Mouse (Mus musculus) layer of hippocampus, adult 8-10 months (tissue): ENCODE measurements around the gene Gga1. TPM values are rescaled to one million over a fixed set of nuclear protein-coding genes. Genes with fewer than 3 reads are reported as not detected.
A peak's percentile ranks its signal among the peaks of the same experiment; 100 is the strongest.
"Not testable (repeated sequence)": the region's sequence is repeated elsewhere in the genome, so short reads cannot be mapped to it uniquely, and the experiment has no call there.

Experiments used
- DNase-seq, 2 experiments: peaks; one replicate each; pipeline ENCODE4 v3.0.0; 2022; ENCODE audit warnings: low spot score in 2 of 2
- total RNA-seq, 4 experiments: library from RNA; stranded (reverse); gene quantifications; 2 replicates each; pipeline ENCODE4 v1.2.4; 2022

Gga1 gene
- total RNA-seq, 4 experiments from 2014 or later = 59.2 to 63.9 (median 62.6) TPM

DNA sequence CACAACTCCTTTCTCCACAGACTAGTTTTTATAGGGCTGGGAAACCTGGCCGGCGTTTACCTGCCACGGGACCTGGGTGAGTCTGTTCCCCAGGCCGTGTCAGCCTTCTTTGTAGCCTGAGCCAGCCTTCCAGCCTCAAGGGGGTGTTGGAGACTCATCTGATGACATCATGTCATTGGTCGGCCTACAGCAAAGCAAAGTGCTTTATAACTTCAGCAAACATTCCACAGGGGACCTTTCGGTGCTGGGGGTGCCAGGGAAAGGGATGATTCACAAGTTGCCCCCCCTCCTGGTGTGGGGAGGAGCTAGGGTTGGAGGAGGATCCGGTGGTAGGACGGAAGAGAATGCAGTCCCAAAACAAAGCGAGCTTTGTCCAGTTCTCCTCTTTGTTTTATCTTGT is 32.2 kb upstream of the Gga1 start:
- no peak for DNase-seq

DNA sequence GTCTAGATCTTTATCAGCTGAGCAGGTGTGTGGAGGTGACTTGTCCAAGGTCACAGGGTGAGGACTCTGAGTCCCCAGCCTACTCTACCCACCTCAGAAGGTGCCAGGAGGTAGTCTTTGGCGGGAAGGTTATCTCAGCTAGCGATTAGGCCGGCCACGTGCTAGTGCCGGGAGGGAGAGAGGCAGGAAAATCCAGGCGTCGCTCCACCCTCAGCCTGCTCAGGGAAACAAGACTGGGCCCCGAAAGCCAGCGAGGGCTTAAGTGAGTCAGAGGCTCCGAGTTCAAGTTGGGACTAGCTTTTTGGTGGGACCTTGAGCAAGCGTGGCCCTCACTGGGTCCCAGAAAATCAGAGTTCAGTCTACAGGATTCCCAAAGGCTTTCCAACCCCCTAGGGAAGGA is 31.7 kb upstream of the Gga1 start:
- no peak for DNase-seq

DNA sequence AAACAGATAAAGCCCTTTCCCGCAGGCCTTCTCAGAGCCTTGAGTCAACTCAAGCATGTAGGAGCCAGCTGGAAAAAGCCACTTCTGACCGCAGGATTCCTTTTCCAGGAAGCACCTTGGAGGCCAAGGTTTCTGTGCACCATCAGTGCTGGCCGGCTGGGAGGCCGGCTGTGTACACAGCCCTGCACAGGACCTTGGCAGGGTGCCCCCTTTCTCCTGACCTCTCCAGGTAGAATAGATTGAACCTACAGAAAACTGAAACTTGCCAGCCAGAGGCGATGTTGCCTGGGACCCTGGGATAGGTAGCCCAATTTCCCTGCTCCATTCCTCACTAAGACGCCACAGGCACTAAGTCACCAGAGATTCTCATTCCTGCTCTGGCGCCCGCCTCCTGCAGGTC is 31.1 kb upstream of the Gga1 start:
- no peak for DNase-seq

DNA sequence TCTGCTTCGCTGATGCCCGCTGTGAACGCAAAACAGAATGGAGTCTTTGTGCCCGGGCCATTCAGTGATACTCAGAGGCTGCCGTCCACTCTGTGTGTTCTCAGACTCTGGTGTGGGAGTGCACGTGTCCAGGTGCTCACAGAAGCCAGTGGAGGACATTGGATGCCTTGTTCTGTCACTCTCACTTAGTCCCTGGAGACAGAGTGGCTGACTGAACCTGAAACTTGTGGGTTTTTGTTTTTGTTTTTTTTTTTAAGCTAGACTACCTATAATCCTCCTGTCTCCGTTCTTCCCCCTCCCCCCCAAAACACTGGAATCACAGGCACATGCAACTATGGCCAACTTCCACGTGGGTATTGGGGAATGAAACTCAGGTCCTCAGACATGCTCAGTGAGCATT is 30.6 kb upstream of the Gga1 start:
- no peak for DNase-seq

DNA sequence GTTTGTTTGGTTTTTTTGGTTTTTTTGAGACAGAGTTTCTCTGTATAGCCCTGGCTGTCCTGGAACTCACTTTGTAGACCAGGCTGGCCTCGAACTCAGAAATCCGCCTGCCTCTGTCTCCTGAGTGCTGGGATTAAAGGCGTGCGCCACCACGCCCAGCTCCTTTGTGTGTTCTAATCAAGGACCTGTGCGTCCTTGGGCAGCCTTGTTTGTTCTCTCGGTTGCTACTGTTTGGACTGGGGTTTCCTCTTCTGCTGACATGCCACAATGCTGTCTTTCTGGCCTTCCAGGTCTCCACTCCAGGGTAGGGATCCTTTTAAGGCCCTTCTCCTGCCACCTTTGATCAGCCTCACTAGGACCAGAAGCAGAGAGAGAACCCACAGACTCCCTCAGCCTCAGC is 30.2 kb upstream of the Gga1 start:
- not testable (repeated sequence) for DNase-seq

DNA sequence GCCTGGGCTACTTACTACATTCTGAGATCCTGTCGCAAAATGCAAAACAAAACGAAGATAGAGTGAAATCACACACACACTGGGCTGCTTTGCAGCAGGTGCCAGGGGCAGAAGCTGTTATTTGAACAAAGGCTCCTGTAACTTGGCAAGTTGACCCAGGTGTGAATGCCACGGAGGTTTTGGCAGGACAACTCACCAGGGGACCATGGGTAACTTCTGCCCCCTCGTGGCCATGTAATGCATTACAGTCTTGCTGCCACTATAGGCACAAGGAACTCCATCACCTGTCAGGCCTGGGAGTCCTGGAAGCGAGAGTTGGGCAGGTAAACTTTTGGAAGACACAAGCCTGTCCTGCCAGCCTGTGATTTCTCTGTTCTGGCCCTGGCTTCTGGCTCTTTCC is 28.5 kb upstream of the Gga1 start:
- peak; percentile 57 to 86 for DNase-seq

DNA sequence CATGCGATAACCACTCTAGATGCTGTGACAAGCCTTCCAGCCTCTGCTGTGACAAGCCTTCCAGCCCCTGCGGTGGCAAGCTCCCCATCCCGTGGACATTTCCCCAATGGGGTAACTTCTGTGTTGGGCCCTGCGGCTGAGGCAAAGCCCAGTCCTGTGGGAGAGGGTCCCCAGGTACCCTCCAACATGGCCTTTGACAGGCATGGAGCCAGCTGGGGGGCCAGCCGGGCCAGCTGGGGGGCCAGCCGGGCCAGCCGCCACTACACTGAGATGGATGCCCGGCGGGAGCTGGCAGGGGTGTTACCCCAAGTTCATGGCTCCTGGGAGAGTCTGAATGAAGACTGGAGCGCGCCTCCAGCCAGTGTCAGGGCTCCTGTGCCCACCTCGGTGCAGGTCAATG is 27.5 kb upstream of the Gga1 start:
- DNase-seq = no peak

DNA sequence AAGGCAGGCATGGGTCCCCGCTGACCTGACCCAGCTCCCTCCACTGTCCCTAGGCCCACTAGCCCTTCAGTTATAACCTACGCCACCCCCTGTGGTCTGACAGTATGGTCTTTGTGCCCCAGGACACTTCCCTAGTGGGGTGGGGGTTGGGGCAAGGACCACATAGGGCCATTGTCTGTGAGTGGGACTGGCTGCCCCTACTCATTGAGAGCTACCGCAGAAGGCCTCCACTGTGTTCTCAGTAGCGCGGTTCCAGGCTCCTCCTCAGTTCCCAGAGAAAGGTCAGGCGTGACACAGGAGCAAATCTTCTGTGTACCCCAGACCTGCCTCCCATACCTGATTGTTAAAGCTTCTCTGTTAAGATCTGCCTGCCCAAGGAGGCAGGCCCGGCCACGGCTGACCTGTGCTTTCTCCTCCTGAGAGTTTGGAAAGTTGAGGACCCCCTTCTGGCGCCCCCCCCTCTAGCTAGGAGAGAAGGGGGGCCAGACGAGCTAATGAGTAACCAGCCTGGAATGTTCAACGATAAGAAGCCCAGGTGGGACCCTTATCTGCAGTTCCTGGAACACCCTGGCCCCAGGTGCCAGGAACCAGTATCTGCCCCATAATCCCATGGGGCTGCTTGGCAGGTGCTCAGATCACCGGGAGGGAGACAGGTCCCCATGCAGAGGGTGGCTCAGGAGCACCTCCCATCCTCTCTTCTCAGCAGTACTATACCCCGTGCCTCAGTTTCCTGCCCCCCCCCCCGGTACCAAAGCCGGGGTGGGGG is 26.7 kb upstream of the Gga1 start:
- peak; percentile 49 to 63 for DNase-seq

DNA sequence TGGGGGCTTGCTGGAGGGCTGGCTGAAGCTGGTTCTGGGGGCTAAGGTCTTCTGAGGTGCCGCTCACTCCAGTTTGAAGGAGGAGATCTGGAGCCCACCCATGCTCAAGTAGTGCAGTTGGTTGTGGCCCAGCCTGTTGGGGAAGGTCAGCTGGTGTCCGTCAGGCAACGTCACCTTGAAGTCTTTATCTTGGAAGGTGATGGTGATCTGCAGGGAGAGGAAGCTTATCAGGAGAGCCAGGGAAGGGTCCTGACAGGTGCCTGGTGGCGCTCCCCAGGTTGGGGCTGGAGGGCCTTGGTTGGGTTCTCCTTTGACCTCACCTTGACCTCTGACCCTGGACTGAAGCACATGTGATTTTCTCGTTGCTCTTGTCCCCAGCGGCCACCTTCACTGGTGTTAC is 26.0 kb upstream of the Gga1 start:
- DNase-seq = no peak

DNA sequence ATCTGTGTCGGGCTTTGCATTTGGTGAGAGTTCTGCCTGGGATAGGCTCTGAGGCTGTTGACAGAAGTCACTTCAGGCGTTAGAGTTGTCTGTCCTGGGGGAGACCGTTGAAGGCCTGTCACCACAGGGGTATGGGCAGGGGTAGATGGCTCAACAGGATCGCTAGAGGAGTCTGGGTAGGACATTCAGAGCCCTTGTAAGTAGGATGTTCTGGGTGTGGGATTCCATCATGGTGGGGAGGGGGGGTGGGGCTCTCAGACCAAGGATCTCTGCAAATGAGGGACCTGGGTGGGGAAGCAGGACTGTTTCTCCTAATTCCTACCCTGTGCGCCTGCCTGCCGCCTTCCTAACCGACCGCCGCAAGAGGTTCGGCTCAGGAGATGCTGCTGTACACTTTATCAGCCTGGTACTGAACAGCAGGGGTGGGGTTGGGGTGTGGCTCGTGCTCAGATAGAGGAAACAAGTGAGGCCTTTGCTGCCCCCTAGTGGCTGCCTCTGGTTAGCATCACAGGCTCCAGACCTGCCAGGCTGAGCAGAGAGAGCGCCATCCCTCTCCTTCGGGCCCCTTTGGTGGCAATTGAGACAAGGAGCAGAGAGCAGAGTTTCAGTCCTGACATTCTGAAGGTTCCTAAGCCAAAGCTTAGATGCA is 25.4 kb upstream of the Gga1 start:
- DNase-seq = peak; percentile 83 to 93

DNA sequence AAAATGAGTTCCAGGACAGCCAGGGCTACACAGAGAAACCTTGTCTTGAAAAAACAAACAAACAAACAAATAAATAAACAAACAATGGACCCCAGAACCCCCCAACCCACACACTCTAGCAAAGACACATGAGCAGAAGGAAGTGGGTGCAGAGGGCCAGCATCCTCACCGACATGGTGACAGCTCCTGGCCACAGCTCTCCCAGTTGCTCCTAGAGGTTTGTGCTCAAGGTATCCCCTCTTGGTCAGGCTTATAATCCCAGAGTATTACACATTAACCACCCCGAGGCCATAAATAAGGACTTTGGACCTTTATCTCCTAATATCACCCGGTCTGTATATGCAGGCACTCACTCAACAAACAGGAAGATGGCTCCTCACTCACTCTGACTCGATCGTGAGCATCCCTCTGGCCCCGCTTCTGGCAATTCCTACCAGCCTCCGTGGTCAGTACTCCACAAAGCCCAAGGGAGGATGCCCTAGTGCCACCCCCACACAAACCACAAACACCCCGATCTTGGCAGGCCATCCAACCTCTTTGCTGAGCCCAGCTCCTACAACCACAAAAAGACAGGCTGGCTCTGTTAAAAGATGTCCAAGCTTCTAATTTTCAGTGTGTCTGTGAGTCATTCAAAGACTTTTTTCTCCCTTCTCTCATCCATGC is 21.6 kb upstream of the Gga1 start, which contains the start of gene Lgals2:
Gene Lgals2, minus strand, starts transcription at position 227 of the 663 bp plus-strand sequence.
- DNase-seq = no peak

DNA sequence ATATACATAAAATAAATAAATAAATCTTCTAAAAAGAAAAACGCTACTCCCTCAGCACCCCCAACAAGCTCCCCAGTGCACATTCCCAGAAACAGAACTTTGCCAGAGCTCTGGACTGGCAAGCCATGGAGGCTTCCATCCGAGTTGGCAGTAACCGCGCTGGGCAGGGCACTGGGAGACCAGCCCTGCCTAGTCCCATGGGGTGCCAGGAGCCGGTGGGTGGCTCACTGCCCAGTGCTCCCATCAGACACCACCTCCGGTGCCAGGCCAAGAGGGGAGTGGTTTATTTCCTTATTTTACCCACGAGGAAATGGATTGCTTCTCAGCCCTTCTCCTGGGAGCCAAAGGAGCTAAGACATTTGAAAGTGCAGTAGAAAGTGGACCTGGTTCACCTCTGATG is 20.0 kb upstream of the Gga1 start:
- peak in 1 of 2 experiments; percentile 70 for DNase-seq

DNA sequence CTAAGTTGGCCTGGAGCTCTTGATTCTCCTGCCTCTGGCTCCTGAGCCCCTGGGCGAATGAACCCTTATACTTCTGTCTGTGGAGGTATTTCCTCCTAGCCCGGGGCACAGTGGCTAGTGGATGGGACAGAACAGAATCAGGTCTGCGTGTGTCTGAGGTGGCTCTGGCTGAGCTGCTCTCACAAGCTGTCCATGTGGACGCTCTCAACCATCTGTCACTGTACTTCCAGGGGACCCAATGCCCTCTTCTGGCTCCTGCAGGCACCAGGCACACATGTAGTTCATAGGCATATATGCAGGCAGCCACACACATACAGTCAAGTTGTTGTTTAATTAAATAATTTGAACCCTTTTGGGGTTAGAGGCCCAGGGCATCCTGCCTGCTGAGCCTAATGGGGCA is 17.7 kb upstream of the Gga1 start:
- no peak for DNase-seq

DNA sequence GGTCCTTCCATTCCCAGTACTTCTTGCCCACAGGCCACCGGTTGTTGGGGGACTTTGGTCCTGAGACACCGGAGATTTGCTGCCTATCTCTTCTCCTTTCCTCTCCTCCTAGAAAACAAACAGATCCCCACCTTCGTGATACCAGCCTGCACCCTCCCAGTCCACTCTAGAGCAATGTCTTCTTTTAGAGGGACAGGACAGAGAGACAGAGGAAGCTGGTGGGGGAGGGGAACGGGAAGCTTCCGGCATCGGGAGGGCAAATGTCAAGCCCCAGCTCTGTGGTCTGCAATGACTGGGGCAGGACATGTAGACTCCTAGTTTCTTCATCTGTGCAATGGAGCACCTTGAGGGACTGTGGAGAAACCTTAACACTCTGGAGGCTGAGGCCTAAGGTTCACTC is 17.3 kb upstream of the Gga1 start:
- no peak for DNase-seq

DNA sequence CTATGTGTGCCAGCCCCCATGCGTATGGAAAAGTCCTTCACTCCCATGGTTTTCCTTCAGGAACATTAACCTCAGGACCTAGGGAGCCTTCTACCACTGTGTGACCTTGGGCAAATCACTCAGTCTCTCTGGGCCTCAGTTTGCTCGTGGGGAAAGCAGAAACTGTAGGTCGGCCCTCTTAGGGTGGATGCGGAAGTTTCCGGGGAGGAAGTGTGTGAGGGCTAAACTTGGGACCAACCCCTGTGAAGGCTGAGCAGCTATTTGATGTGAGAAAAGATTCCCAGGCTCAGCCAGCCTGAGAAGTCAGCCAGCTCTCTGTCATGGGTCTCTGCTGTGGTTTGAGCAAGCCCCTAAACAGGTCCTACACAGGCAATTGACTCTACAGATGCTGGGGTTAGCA is 14.7 kb upstream of the Gga1 start:
- no peak for DNase-seq

DNA sequence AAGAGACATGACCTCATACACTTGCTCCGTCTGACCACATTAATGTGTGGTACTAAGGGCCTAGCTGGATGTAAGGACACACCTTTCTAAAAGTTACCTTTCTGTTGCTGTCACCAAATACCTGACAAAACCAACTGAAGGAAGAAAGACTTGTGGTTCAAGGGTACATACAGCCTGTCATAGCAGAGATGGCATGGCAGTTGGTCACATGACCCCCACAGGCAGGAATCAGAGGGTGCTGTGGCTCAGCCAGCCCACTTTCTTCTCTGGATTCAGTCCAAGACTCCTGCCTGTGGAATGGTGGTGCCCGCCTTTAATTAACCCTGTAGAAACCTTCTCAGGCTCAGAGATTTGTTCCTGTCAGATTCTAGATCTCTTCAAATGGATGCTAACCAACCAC is 13.8 kb upstream of the Gga1 start:
- no peak for DNase-seq

DNA sequence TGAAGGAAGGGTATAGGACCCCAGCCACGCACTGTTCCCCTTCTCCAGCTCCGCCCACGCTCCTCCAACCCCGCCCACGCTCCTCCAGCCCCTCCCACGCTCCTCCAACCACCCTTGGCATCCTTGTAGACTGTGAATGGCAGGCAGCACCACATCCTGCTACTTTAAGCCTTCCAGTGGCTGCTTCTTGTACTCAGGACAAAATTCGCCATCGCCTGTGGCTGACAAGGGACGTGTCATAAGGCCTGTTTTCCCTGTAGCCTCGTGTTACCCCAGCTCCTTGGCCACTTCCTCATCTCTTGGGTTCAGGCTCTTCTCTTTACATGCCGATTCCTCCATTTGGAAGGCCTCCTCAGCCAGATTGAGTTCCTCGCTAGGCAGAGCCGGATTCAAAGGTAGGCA is 13.1 kb upstream of the Gga1 start:
- DNase-seq = no peak

DNA sequence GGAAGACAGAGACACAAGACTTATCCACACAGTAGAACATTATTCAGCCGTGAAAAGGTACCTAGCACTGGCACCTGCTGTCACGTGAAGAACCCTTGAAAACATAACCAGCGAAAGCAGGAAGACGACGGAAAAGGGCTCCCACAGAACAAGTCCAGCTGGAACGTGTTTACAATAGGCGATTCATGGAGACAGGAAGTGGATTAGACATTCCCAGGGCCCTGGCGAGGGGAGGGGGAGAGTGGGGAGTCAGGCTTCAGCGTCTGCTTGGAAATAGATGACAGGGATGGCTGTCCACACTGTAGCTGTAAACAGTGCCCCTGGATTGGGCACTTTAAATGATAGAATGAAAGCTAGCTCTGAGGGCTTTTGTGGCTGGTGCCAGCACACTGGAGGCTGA is 8.6 kb upstream of the Gga1 start:
- no peak for DNase-seq

DNA sequence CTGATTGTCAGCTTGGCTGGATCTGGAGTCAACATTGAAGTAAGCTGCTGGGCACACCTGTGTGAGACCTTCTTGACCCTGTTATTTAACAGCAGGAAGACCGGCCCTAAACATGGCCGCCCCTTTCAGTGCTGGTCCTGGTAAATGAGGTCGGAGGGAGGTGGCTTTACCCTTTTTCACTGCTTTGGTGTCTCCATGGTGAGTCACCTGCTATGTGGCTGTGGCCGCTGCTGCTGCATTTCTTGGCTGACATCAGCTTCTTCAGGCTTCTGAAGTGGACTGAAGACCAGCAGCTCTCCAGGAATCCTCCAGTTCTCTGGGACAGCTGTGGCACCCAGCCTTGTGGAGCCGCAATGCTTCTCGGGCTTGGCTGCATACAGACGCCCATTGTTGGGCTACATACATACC is 8.2 kb upstream of the Gga1 start:
- DNase-seq = no peak

DNA sequence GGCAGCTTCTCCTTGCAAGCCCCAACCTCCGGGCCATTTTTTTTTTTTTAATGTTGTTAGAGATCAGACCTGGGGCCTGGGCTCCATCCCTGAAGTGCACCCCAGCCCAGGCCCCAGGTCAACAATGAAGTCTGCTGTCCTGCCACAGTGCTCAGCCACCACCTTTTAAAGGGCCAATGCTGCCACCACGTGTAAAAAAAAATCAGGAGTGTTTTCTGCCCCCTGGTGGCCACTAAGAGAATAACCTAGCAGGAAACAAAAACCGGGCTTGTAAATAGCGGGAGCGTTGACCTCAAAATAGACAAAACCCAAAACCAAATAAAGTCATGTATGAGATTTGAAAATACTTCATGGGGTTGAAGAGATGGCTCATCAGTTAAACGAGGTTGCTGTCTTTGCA is 7.2 kb upstream of the Gga1 start:
- DNase-seq = peak in 1 of 2 experiments; percentile 50

DNA sequence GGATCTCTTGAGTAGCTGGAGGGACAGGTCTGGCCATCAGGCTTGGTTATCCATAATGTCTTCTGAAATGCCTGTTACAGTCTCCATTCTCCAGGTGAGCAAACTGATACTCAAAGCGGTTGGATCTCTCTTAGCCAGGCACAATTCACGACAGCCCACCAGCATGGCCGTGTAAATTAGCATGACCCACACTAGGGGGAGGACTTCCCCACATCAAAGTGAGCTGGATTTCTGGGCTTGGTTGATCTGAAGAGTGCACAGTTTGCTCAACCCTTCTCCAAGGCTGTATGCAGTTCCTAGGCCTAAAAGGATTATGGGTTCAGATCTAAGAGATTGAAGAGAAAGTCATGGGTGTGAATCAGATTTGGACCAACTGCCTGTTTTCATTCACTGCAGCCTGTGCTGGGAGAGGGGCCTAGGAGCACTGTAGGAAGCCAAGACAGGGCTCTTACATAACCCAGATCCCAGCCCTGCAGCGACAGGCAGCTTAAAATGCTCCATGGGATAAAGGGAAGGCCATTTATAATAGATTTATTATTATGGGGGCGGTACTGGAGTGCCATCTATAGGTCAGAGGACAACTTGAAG is 4.9 kb upstream of the Gga1 start:
- DNase-seq = no peak

DNA sequence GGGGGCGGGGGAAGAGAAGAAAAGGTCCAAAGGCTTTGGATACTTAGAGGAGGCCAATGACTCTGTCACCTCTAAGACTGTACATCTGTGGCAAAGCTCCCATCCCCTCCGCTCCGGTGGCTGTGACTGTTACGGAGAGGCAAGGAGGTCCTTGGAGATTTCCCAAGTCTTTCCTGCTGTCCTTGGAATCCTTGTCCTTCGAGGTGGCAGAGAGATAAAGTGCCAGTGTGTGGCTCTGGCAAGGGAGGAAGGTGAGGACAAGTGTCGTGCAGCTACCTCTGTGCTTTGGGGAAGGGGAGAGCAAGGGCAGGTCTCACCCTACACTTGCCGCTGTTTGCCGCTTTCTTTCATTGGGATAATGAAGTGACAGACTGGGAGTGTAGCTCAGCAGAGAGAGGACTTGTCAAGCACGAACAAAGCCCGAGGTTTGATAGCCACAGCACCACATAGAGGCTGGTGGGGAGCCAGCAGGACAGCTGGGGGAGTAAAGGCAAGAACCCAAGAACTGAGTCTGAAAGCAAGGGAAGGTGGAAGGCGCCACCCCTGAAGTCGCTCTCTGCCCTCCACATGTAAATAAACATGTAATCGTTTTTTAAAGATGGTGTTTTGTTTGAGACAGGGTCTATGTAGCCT is 3.1 kb upstream of the Gga1 start:
- DNase-seq = no peak
